Mouse (Mus musculus) kidney, embryonic 14.5 days (tissue): ENCODE data around the gene Clps. TPM values are rescaled to one million over a fixed set of nuclear protein-coding genes. Genes with fewer than 3 reads are reported as not detected.

Source experiments
- ATAC-seq: fragments of 200-750 bp; cut with Nextera tagmentation; 2 replicates; pipeline ENCODE4 v1.8.0; 2017; ENCODE audit warnings: moderate number of reproducible peaks, mild to moderate bottlenecking, moderate TSS enrichment, moderate library complexity; ENCODE audit not compliant: low FRiP score, low TSS enrichment
- H3K27ac ChIP-seq: fragments of 300-500 bp; sonication (generic); 2 replicates; pipeline ENCODE4 v1.5.1; 2014; ENCODE audit warnings: low read depth, mild to moderate bottlenecking, low read length, moderate library complexity, mixed read lengths
- H3K27me3 ChIP-seq: fragments of 300-500 bp; sonication (generic); 2 replicates; pipeline ENCODE4 v1.6.1; 2014; ENCODE audit warnings: mild to moderate bottlenecking, low read length; ENCODE audit not compliant: control insufficient read depth, insufficient read depth
- H3K36me3 ChIP-seq: fragments of 300-500 bp; sonication (generic); 2 replicates; pipeline ENCODE4 v1.6.1; 2014; ENCODE audit warnings: low read length, mixed read lengths; ENCODE audit not compliant: control insufficient read depth, insufficient read depth
- H3K4me1 ChIP-seq: fragments of 300-500 bp; sonication (generic); 2 replicates; pipeline ENCODE4 v1.6.1; 2014; ENCODE audit warnings: low read length, mixed read lengths; ENCODE audit not compliant: control insufficient read depth, insufficient read depth
- H3K4me2 ChIP-seq: fragments of 300-500 bp; sonication (generic); replicated peaks from 2 replicates; pipeline ENCODE4 v1.6.1; 2014; ENCODE audit warnings: low read depth, mild to moderate bottlenecking, low read length
- H3K4me3 ChIP-seq: fragments of 300-500 bp; sonication (generic); 2 replicates; pipeline ENCODE4 v1.5.1; 2014; ENCODE audit warnings: mild to moderate bottlenecking, low read length
- H3K9ac ChIP-seq: fragments of 300-500 bp; sonication (generic); 2 replicates; pipeline ENCODE4 v1.6.1; 2014; ENCODE audit warnings: low read depth, mild to moderate bottlenecking, low read length, moderate library complexity
- H3K9me3 ChIP-seq: fragments of 300-500 bp; sonication (generic); 2 replicates; pipeline ENCODE4 v1.6.1; 2016; ENCODE audit warnings: low read length; ENCODE audit not compliant: control insufficient read depth
- WGBS: fragments of 180-500 bp; shearing (Covaris S2); extraction: QIAGEN DNeasy Blood & Tissue Kit; methylation state at CpG from one replicate; pipeline ENCODE4 v1.1.7; 2014; 5-methylcytosine and 5-hydroxymethylcytosine counted together
- polyA plus RNA-seq: library from polyadenylated mRNA; unstranded; fragments of >200 nt; fragmentation: Nextera tagmentation; extraction: Ambion mirVana; gene quantifications from 2 replicates; pipeline ENCODE4 v1.2.1, GENCODE M21; 2014

Clps gene
- polyA plus RNA-seq, 1 experiment from 2014 or later = not detected

GRCm38 (mm10) chr17:28533327-28533726, 27.2 kb downstream of the Clps start:
- Histone ChIP-seq H3K27me3 (no peaks in the 10 kb centered on the region), H3K4me2 (no peak overlapping the region), H3K4me3 (no peak overlapping the region), H3K4me1 (no peaks in the 10 kb centered on the region), H3K36me3 (no peaks in the 10 kb centered on the region), H3K9me3 (no peaks in the 10 kb centered on the region), H3K9ac (no peak overlapping the region), H3K27ac (no peak overlapping the region)
- no peak for ATAC-seq
- 89% methylated on average over 13 of the region's 13 CpGs for WGBS

- no peak overlapping the region for H3K4me3 ChIP-seq
- no peaks in the 10 kb centered on the region for H3K36me3 ChIP-seq
- H3K9ac ChIP-seq = no peak overlapping the region
- H3K27ac ChIP-seq = no peak overlapping the region
- H3K27me3 ChIP-seq = no peaks in the 10 kb centered on the region
- peaks cover 3% of the 10 kb centered on the region; the same call in 1 of the 2 replicates for H3K4me1 ChIP-seq
- H3K9me3 ChIP-seq = no peaks in the 10 kb centered on the region
- 77% methylated on average over 7 of the region's 7 CpGs for WGBS
- no peak overlapping the region for H3K4me2 ChIP-seq
- ATAC-seq = no peak
These were observed 28.0 kb downstream of the Clps start for GRCm38 (mm10) chr17:28532557-28532956.

- WGBS = 12% methylated on average over 18 of the region's 18 CpGs
- no peak overlapping the region for H3K27ac ChIP-seq
- peak overlapping the region; percentile 13 for H3K4me2 ChIP-seq
- 0 out of 2 replicates have a peak, but pooled peaks have one; percentile 18 for ATAC-seq
- no peaks in the 10 kb centered on the region for H3K9me3 ChIP-seq
- no peaks in the 10 kb centered on the region for H3K27me3 ChIP-seq
- no peak overlapping the region for H3K4me3 ChIP-seq
- H3K36me3 ChIP-seq = no peaks in the 10 kb centered on the region
- no peak overlapping the region for H3K9ac ChIP-seq
- H3K4me1 ChIP-seq = peaks cover 5% of the 10 kb centered on the region; the same call in 1 of the 2 replicates
These were observed 28.6 kb downstream of the Clps start for GRCm38 (mm10) chr17:28531946-28532345.

GRCm38 (mm10) chr17:28530506-28530905, 30.1 kb downstream of the Clps start, which contains the start of gene Armc12:
Gene Armc12 (plus strand): TSS chr17:28530806.
- peaks cover 5% of the 10 kb centered on the region; the same call in 1 of the 2 replicates for H3K4me1 ChIP-seq
- no peak within 1 kb of the TSS for H3K4me2 ChIP-seq
- ATAC-seq = no peak
- 86% methylated on average over 6 of the region's 6 CpGs for WGBS
- no peaks in the 10 kb centered on the region for H3K9me3 ChIP-seq
- H3K27ac ChIP-seq = no peak within 1 kb of the TSS
- no peaks in the 10 kb centered on the region for H3K36me3 ChIP-seq
- H3K4me3 ChIP-seq = no peak within 1 kb of the TSS
- H3K27me3 ChIP-seq = no peaks in the 10 kb centered on the region
- no peak within 1 kb of the TSS for H3K9ac ChIP-seq

GRCm38 (mm10) chr17:28529116-28529515, 31.4 kb downstream of the Clps start:
- 65% methylated on average over 4 of the region's 4 CpGs for WGBS
- Histone ChIP-seq H3K9me3 (no peaks in the 10 kb centered on the region), H3K9ac (no peak overlapping the region), H3K4me2 (no peak overlapping the region), H3K4me1 (peaks cover 5% of the 10 kb centered on the region; the same call in 1 of the 2 replicates), H3K36me3 (no peaks in the 10 kb centered on the region), H3K27ac (no peak overlapping the region), H3K27me3 (no peaks in the 10 kb centered on the region), H3K4me3 (no peak overlapping the region)
- ATAC-seq = no peak

- H3K27ac ChIP-seq = no peak overlapping the region
- WGBS = under 1% methylated on average over 6 of the region's 6 CpGs
- H3K27me3 ChIP-seq = no peaks in the 10 kb centered on the region
- no peak for ATAC-seq
- H3K9me3 ChIP-seq = no peaks in the 10 kb centered on the region
- H3K4me1 ChIP-seq = peaks cover 8% of the 10 kb centered on the region; the same call in 1 of the 2 replicates
- H3K4me2 ChIP-seq = no peak overlapping the region; the same call in 1 of the 2 replicates
- H3K36me3 ChIP-seq = no peaks in the 10 kb centered on the region
- H3K9ac ChIP-seq = no peak overlapping the region
- no peak overlapping the region for H3K4me3 ChIP-seq
These were observed 32.6 kb downstream of the Clps start for GRCm38 (mm10) chr17:28528043-28528351.

- H3K4me3 ChIP-seq = peak overlapping the region; percentile 4; the same call in 1 of the 2 replicates
- WGBS = 42% methylated on average over 12 of the region's 12 CpGs
These were observed 33.2 kb downstream of the Clps start for GRCm38 (mm10) chr17:28527184-28528042.

GRCm38 (mm10) chr17:28524831-28525430, 35.6 kb downstream of the Clps start:
- Histone ChIP-seq H3K9me3 (no peaks in the 10 kb centered on the region), H3K27ac (no peak overlapping the region), H3K36me3 (no peaks in the 10 kb centered on the region), H3K27me3 (0 out of 2 replicates have a peak, but pooled peaks cover 5% of the 10 kb centered on the region), H3K9ac (no peak overlapping the region), H3K4me3 (no peak overlapping the region), H3K4me2 (no peak overlapping the region), H3K4me1 (peaks cover 13% of the 10 kb centered on the region; the same call in 1 of the 2 replicates)
- WGBS = 82% methylated on average over 4 of the region's 4 CpGs
- ATAC-seq = no peak

More at GRCm38 (mm10) chr17:28527184-28528042, 33.2 kb downstream of the Clps start:
- Histone ChIP-seq H3K9me3 (no peaks in the 10 kb centered on the region), H3K4me2 (no peak overlapping the region; the same call in 1 of the 2 replicates), H3K36me3 (no peaks in the 10 kb centered on the region), H3K27ac (no peak overlapping the region), H3K27me3 (no peaks in the 10 kb centered on the region), H3K9ac (no peak overlapping the region), H3K4me1 (peaks cover 9% of the 10 kb centered on the region; the same call in 1 of the 2 replicates)
- no peak for ATAC-seq
